Mouse (Mus musculus) brain, embryonic 14.5 days (tissue): ENCODE data around the gene Wipi1. TPM values are rescaled to one million over a fixed set of nuclear protein-coding genes. Genes with fewer than 3 reads are reported as not detected.

Experiments
- DNase-seq: peaks from one replicate; pipeline ENCODE4 v3.0.0-alpha.2; 2011; ENCODE audit warnings: low read depth
- CTCF ChIP-seq: fragments of 200-500 bp; IDR thresholded peaks from 2 replicates; pipeline ENCODE4 v1.5.1; 2012; ENCODE audit warnings: inconsistent platforms, mild to moderate bottlenecking, moderate library complexity, borderline replicate concordance; ENCODE audit not compliant: insufficient read depth, insufficient read length; ENCODE audit errors: extremely low read depth
- POLR2A ChIP-seq: fragments of 200-500 bp; IDR thresholded peaks from 2 replicates; pipeline ENCODE4 v1.6.1; 2012; ENCODE audit warnings: mild to moderate bottlenecking, inconsistent platforms, borderline replicate concordance; ENCODE audit not compliant: poor library complexity, insufficient read depth, insufficient read length, severe bottlenecking; ENCODE audit errors: extremely low read depth
- polyA plus RNA-seq: library from polyadenylated mRNA; depleted of rRNA; stranded (reverse); fragments of >200 nt; gene quantifications from 2 replicates; pipeline ENCODE4 v1.2.3, GENCODE M21; 2012

Gene Wipi1
- polyA plus RNA-seq, 1 experiment, result 10.2 TPM

DNA sequence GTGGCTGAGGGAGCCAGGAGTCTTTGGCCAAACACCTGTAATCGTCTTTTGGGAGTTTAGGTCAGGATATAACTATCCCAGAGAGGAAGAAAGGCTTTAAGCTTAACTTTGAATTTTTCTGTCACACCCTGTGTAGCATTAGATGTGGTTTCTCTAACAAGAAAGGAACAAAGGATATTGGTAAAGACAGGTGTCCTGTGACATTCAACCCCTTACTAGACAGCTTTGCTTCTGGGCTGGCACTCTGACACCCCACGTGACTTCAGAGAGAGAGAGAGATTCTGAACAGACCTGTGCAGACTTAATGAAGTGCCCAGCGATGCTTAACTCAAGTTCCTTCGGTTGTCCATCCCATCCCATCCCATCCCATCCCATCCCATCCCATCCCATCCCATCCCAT lies 20.3 kb downstream of the Wipi1 start:
- TF ChIP-seq CTCF (no peak), POLR2A (no peak)
- DNase-seq, result no peak

DNA sequence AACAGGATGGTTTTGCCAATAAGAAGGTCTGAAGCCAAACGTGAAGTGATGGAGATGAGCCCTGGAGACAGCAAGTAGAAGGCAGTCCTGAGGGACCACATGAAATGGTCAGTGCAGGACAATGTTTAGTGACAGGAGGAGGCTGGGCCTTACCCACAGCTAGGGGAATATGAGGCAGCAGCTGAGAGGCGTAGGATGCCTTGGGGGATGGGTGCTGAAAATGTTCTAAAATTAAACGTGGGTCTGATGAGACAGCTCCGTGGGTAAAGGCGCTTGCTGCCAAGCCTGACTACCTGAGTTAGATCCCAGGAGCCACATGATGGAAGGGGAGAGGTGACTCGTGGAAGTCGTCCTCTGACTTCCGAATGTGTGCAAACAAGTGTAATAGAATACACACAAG lies 21.8 kb downstream of the Wipi1 start:
- DNase-seq, result no peak
- no peak for TF ChIP-seq CTCF
- no peak for TF ChIP-seq POLR2A

DNA sequence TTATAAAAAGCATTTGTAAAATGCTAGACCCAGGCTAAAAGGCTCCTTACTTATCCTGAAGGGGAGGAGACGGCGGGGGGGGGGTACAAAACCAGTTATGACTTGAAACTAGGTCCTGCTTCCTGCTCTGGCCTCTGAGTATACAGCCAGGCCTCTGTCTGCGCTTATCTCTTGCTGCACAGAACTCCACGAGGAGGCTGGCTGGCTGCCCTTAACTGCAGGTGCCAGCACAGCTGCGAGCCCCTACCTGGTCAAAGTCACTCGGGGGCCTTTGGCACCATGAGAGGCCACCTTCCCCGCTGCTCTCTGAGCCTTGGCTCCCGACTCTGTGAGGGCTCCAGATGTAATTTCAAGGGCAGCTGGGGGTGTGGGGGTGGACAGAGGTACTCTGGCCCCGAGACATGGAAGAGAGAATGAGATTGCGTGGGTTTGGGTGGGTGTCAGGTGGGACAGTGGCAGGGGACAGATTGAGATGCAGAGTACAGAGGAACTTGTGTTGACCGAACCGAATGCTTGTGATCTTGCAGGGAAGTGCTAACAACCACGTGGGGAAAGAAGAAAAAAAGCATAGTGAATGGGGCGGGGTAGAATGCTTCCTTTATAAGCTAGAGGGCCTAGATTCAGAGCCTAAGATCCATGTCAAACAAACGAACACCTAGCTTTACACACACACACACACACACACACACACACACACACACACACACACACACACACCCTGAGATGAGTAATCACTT lies 24.0 kb downstream of the Wipi1 start:
- TF ChIP-seq POLR2A (no peak), CTCF (no peak)
- DNase-seq, result no peak

DNA sequence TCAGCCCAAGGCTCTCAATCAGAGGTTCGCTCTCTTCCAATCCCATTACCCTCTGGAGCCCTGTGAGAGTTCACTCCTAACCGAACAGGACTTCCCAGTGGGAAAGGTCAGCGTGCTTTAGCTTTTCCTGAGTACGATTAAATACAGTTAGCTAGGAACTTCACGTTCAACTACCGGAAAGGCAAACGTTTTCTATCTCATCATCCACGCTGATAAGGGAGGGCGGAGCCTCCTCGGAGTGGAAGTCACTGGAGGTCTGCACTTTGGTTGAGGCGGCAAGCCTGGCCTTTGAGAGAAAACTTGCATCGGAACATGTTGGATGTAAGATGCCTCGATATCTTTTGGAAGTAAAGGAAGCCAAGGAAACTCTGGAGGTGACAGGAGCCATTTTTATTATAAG lies 24.7 kb downstream of the Wipi1 start:
- DNase-seq, result no peak
- TF ChIP-seq POLR2A (no peak), CTCF (no peak)

DNA sequence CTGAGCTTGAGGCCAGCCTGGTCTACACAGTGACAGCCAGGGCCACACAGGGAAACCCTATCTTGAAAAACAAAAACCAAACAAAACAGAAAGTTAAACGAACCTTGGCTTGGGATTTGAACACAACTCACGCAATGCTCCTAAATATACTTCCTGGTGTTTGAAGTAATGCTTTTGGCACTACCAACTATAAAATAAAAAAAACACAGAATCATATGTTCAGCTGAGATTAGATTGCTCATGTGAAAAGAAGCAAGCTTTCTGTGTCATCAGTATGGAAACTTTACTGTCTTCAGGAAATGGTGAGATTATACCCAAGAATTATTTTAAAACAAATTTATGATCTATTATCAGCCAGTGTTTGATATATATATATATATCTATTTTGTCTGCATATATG lies 25.3 kb downstream of the Wipi1 start:
- TF ChIP-seq POLR2A (no peak), CTCF (no peak)
- no peak for DNase-seq

DNA sequence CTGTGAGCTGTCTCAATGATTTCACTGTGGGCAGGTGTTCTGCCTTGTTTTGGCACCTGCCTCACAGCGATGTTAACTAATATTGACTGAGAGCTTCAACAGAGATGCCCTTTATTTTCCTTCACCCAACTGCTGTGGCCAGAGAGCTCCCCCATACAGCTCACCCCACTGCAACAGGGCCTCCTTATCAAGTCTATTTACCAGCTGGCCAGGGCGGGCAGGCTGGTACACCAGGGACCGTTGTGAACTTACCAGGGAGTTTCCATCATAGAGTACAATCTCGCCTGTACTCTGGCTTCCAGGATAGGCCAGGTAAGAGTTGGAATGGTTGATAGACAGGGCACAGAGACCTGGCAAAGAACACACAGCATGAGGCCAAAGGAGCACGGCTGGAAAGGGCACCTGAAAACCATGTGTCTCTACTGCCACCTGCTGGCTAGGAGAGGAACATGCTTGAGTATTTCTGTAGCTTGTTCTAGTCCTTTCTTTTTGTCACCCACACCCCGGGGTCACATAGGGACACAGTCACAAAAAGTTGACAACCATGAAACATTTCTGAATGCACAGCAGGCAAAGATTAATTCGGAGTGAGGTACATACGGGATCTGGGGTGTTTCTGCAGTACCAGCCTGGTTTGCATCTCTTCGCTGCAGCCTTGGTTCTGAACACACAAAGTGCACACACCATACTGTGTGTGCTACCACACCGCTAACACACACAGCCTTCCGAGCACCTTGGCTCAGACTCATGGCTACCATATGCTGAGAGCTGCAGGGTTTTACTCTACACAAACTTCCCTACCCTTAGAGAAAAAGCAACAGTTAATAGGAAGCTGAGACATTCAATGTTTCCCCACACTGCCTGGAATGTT lies 26.7 kb downstream of the Wipi1 start:
- TF ChIP-seq CTCF (peak; percentile 95), POLR2A (no peak)
- peak; percentile 90 for DNase-seq

DNA sequence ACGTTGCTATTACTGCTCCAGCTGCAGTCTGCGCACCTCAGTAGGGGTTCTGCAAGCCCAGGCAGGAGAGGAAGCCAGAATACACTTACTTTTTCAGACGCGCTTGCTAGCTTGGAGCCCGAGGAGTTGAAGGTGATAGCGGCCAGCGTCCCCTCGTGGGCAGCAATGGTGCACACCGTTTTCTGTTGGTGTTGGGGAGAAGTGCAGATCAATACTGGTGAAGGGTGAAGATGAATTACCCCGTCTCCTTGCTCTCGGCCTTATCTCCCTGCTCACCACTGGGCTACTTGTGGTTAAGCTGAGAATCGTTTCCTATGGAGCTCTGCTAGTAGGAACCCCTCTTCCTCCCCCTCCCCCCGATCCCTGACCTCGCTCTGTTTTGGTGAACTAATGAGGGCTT lies 27.8 kb downstream of the Wipi1 start:
- no peak for TF ChIP-seq POLR2A
- no peak for TF ChIP-seq CTCF
- no peak for DNase-seq

DNA sequence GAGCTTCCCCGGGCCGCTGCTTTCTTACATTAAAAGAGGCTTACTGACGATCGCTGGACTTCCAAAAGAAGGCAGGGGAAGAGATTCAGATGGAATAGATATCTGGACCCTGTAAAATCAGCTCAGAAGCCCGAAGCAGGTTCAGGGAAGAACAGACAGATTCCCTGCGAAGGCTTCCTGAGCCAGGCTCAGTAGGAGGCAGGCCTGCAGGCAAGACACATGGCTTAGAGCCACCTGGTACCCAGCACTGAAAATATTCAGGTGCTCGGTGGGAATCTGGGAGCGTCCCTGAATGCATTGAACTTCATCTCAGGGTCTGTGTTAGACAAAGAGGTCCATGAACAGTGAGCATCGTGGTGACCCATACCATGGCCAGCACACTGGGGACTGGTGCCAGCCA lies 31.8 kb downstream of the Wipi1 start:
- no peak for DNase-seq
- TF ChIP-seq POLR2A (no peak), CTCF (no peak)

- TF ChIP-seq CTCF (no peak), POLR2A (no peak)
- DNase-seq, result peak; percentile 48
Observed at GRCm38 (mm10) chr11:109578536-109578935, 33.2 kb downstream of the Wipi1 start.

DNA sequence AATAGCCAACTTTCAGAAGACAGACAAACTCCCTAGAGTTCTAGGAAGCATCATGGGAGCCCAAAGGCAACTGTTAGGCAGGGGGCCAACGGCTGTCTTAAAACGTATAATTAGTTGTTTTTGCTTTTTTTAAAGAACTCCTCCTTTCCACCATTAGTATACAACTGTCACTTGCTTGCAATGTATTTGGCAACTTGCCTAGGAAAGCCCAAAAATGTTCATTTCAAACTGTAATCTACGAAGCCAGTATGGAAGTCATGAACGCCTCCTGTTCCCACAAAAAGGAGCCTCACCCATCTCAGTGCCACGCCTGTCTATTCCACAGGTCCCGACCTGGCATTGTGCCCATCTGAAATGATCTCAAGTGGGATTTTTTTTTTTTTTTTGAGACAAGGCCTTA lies 35.9 kb downstream of the Wipi1 start:
- TF ChIP-seq CTCF, result no peak
- TF ChIP-seq POLR2A, result no peak
- peak; percentile 71 for DNase-seq

DNA sequence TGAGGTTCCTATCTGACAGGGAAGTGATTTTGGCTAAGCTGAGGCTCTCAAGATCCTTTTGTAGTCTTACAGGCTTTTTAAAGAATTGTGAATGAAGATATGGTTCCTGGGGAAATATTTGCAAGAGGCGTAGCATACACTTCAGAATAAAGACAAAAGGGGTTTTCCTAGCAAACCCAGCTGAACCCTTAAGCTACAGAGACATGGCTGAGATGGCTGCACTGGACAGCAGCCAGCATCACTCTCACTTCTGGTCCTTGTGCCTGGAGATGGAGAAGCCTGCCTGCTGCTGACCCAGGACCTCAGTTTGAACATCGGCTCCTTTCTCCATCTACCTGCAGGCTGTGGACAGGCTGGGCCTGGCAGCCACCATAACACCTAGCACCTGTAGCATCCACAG lies 37.2 kb downstream of the Wipi1 start:
- TF ChIP-seq POLR2A, result no peak
- no peak for TF ChIP-seq CTCF
- no peak for DNase-seq
